Mouse (Mus musculus): Measurements from ENCODE around the gene Crtc2.

DNA sequence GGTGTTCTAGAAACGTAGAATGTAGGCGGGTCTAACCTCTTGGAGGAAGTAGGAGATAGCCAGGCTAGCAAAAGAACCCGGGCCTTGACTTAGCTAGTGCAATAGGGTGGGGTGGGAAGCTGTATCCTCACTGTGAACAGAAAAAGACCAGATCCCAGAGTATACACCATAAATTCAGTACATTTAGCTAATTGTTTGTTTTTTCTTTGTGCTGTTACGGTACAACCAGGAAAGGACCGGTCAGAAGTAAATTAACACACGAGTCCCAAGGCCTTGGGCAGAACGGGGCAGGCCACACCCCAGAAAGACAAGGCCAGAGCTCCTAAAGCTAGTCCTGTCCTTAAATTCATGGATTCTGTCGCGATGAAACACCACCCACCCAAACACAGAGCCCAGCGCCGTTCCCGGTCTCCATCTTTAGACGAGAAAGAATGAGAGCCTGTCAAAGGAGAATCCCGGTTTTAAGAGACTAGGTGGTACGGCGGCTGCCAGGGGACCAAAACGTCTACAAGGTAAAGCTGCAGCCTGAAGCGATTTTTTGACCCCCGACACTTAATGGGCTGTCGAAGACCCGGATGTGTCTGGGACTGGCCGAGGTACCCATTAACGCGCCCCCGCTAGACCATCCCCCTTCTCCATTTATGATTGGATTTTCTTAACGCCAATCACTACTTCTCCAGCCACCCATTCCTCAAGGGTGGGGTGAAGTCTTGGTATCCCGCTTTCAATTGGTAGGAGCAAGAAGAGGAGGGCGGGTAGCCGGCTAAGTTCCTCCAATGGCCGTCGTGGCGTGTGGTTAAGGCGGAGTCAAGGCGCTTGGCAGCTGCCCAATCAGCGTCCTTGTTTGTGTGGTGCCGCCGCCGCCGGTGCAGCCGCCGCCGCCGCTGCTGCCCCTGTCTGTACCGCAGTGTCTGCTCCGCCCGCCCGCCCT, 38.6 kb downstream of the Crtc2 start, which contains the start of gene Gatad2b:
- no peak for TF ChIP-seq GATA1 (IDR thresholded peaks at IDR 0.05; ENCODE audit: borderline replicate concordance, low read length)
- TF ChIP-seq TAL1 (conservative IDR thresholded peaks at IDR 0.05; ENCODE audit: low read depth, low read length) = no peak
